Mouse (Mus musculus): Measurements from ENCODE around the gene Gkn1.
A peak's percentile ranks its signal among the peaks of the same experiment; 100 is the strongest.

Gkn1 gene

DNA sequence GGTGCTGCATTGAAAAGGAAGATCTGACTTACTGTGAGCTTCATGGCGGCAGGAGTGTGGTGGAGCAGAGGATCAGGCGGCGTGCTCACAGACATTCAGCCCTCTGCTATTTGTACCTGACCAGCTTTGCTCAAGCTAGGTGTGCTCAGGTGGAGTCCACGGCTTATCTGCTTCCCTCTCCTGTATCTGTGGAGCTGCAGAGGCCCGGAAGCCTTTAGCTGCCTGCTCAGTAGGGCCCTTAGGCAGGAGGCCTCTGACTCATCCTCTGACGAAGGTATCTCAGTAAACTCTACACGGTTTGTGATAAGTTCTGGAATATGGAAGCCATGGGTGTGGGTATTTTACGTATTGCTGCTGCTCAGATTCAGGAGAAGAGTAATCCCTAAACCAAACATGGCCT lies at the start of gene Gkn1:
Gene Gkn1, minus strand, starts transcription at position 114 of the 400 bp plus-strand sequence.
- DNase-seq: no peak

DNA sequence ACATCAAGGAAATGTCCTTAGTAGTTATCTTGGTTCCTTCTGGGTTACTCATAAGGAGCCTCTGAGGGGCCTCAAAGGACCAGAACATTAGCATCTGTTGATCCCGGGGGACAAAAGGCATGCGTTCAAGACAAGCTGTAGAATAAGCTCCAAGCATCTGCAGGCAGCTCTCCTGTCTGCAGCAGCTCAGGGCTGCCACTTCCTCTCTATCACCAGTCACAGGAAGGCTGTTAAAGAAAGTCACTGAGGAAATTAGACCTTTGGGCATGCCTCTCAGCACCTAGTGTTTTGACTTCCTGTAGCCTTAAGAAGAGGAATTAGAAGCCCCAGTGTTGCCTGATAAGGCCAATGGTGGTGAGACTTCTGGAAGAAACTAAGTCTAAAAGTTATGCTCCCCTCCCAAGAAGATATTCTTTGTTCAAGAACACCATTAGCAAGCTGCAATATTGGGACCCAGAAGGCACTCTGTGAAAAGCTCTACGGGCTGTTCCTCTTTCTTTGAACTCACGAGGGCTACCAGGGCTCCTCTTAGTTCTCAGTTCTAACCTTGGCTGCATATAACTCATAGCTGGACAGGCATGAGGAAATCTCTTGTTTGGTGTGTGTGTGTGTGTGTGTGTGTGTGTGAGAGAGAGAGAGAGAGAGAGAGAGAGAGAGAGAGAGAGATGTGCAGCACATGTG lies 49.3 kb upstream of the Gkn1 start:
- DNase-seq: peak; percentile 28 to 49

DNA sequence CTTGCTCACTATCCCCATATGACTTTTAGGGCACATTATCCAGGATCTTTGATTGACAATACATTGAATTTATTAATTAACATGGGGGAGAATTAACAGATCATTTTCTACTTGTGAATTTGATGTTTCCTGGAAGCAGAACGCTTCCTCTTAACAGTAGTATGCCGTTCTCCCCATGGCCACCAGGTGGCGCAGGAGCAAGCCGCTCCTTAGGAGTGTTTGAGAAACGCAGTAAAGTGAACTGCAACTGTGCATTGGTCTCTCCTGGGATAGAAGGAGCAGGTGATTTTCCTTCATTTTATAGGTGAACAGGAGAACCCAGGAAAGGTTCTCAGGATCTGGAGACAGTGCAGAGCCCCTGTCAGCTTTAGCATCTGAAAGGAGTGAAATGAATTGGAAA lies 48.4 kb upstream of the Gkn1 start:
- peak; percentile 75 to 79 for DNase-seq

DNA sequence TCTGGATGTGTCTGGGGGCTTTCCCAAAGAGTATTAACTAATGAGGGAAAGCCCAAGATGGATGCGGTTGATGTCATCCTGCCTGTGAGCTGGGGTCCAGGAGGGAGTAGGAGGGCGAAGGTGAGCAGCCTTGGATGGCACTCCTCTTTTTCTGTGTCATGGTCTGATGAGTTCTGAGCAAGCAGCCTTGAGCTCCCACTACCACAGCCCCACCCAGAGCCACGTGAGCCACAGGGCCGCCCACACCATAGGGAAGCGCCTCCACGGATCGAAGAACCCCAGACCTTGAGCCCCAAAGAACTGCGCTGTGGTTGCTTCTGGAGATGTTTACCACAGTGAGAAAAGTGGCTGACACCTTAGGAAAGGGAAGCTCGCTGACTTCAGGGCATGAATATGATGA lies 44.0 kb upstream of the Gkn1 start:
- DNase-seq: peak; percentile 11 to 34

DNA sequence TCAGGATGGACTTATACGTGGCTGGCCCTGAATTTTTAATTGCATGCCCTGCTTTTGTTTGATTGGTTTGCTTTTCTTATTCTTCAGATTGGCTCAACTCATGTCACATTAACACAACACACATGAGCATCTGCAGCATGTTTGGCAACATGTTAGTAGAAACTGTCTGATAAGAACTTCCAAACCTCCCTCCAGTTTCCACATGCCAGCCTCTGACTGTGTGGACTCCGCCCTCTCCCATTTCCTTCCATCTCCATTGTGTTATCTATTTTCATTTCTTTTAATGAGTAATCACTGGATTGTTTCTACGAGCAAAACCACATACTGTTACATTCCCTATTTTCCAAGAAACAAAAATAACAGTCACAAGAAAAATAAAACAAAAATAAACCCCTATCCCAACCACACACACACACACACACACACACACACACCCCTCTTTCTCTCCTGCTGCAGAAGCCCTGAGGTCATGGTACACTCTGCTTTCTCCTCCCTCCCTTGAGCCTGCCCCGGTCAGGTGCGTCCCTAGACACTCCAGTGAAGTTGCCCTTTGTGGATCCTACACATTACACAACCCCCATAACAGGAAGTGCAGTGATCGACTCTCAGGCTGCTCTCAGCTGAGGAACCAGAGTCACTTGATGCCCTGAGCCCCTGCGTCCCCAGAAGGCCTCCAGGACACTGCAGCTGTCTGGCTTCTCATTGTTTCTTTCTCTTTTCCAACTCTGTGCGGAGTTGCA lies 42.9 kb upstream of the Gkn1 start:
- DNase-seq: no peak

DNA sequence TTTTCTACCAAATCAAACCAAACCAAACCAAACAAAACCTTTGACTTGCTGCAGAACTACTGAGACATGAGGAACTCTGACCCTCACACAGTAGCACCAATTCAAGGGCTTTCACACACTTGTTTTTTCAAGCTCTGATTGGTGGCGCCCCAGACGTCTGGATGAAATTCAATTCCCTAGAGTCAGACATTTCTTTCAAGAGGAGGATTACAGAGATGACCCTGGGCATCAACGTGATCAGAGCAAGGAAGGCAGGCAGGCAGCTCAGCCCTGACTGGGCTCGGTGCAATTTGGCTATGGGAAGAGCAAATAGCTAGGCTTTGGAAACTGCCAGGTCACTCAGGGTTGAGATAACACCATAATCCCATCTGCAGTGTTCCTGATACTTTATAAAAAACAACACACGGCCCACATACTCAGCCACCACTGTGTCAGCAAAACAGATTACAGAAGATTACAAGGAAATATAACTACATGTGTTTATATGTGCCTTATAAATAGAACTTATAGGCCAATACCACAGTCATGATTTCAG lies 38.8 kb upstream of the Gkn1 start:
- no peak for DNase-seq

DNA sequence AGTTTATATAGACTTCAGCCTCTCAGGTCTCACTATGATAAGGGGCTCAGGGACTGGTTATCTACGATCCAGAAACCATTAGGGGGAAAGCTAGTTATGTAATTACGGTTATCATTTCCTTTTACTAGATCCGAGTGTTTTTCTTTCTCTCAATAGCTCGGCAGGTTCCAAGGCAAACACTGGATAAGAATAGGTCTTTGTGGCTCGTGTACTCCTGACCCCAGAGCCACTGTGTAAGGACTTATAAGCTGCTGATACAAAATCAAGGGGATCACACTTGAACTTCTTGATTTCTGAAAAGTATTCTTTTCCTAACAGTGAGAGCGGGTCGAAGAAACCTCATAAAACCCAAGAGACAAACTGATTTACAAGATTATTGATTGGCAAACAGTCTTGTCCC lies 38.1 kb upstream of the Gkn1 start, which contains the start of gene Gkn3:
Gene Gkn3, minus strand, starts transcription at position 59 of the 400 bp plus-strand sequence.
- no peak for DNase-seq

DNA sequence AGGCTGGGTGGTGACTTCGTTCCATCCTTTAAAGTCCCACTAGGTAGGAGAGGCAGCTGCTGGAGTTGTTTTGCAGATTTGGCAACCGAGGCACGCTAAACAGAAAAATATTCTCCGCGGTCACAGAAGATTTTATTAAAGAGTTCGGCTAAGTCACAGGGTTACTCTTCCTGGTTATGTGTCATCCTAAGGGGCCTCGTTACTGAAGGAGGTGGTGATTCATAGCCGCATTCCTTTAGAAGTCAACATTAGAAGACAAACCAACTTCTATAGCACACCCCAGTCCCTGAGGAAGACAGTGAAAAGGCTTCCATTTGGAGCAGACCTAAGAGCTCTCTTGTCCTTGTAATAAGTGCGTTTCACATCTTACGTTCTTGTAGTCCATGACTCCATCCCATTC lies 35.9 kb upstream of the Gkn1 start:
- DNase-seq: no peak

DNA sequence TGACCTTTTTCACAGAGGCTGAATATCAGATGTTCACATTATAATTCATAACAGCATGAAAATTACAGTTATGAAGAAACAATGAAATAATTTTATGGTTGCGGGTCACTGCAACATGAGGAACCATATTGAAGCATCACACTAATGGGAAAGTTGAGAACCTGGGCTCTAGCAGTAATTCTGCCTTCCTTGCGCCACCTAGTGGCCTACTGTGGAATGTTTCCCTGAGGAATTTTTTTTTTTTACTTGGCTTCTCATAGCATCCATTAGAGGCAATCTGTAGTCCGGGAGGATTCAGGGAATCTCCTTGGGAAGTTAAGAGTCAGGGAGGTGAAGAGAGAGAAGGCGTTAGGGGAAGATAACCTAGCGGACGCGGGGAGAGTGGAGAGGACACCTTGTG lies 35.5 kb upstream of the Gkn1 start:
- DNase-seq: peak in 1 of 2 experiments; percentile 30

DNA sequence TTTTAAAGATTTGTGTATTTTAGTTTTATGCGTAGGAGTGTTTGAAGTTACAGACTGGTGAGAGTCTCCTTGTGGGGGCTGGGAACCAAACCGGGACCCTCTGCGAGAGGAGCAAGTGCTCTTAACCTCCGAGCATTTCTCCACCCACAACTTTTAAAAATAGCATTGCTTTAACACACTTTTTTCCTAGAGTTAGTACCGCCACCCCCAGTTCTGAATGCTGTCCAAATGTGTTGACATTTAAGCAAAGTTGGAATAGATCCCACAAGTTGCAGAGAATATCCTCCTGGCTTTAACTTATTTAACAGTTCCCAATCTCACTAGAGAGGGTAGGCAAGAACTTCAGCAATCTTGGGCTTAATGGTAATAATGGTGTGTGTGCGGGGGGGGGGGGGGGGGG lies 34.0 kb upstream of the Gkn1 start:
- no peak for DNase-seq

DNA sequence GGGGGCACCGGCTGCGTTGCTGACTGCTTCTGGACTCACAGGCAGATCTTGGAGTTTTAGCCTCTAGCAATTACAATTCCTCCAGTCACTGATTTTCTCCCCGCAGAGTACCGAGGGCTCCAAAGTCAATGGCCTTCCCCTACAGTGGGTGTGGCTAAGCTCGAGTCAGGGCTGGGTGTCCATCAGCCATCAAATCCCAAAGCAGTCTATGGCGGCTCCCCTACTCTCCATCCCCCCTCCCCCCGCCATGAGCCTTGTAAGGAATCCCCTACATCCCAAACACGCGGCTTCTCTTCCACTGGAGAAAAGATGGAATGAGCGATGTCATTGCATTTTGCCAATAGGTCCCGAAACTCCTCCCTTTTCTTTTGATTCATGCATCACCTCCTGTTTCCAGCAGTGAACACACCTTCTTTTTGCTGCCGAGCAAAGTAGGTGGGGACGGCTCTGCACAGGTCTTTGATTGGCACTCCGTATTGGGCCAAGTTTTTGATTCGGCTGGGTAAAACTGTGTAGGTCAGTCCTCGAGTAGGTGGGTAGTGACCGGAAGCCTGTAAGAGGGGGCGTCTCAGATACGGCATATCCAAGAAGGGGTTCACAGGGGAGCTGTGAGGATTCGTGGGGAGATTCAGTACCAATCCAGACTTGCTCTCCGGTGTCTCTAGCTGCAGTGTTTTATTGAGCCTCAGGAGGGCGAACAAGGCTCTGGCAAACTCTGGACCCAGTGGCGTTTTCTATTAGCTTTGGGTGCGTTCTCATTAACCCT lies 33.4 kb upstream of the Gkn1 start:
- DNase-seq: no peak

DNA sequence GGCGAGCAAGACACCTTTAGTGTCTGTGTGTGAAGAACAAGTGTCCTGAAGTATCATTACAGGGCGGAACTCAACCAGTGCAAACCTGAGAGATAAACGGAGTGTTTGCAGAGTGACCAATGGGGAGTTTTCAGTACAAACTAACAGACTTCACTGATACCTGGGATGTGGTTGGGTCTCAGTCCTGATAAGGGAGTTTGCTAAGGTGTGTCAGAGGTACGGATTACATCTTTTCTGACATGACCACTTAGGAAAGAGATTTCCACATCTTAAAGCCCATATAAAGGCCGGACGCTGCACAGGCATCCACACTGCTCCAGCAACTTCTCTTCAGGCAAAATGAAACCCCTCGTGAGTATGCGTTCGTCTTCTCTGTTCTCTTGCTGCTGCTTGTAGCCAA lies 22.3 kb upstream of the Gkn1 start, which contains the start of gene Gkn2:
Gene Gkn2, plus strand, starts transcription at position 301 of the 400 bp plus-strand sequence.
- no peak for DNase-seq

DNA sequence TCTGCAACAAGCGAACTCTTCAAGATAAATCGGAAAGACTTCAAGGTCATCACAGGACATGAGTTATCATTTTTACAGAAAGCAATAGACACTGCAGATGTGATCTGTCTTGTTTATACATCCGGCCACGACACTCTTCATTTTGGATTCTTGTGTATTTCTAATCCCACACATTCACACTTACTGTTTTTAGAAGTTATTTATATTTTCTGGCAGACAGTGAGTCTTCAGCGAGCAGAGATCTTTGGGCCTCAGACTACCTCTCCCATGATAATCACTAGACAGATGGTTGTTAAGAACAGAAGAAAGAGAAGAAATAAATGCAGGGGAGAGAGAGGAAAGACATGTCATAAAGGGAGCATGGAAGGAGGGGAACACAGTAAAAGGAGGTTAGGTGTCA lies 18.5 kb upstream of the Gkn1 start:
- DNase-seq: no peak

DNA sequence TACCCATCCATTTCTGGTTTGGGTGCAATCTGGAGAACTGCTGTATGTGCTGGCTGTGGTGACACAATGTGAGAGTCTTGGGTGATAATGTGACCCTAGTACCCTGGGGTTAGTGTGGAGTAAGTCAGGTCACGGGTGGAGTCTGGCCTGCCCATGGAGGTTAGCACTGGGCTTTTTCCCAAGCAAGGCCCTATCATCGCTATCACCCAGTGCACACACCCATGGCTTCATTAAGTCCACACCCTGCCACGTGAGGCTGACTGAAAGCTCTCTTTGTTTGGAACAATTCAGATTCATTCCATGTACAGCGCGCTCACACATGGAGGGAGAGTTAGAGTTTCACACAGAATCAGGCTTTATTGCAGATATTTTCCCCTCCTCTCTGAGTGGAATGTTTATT lies 3.7 kb upstream of the Gkn1 start:
- no peak for DNase-seq

DNA sequence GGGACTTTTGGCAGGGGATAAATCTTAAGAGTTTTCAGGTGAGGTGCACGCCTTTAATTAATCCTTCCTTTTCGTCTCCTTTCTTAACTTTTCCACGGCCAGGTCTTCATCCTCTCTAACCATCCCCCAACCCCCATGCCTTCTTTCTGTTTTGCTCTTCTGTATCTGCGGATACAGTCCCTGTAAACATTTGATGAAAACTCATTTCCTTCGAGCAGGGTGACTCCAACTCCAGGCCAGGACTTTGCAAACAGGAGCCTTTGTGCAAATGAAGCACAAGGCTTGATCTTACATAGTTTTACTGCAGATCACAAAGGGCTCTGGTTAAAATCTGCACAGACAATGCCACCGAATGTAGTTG lies 14.8 kb downstream of the Gkn1 start:
- no peak for DNase-seq

DNA sequence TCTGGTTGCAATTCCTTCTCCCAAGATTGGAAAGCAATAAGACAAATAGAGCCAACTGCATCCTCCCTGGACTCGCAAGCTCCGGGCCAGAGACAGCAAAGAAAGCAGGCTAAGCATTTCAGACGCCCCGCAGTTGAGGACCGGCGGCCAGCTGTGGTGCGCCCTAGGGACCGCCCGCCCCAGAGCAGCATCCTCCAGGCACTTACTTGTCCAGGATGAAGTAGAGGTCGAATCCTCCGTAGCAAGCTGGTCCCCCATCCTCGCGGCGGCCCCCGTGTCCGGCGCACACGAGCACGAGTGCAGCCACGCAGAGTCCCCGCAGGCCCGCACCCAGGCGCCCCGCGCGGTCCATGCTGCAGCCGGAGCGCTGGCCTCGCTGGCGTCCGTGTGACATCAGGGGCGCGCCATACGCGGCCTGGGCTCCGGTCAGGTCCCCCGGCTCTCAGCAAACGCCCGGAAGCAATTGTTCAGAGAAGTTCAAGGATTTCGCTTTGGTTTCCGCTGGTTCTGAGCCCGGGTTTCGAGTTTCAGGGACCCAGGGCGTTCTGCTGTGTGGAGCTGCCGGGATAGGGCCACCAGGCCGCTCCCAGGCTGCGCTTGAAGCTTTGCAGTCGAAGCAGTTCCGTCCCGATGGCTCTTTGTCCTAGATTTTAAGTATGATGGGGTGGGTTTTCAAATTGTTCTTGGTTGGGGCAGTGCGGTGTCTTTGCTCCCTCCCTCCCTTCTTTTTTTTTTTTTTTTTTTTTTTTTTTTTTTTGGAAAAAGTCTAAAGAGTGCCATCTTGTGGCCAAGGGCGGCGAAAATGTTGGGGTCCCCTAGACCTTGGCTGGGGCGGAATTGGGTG lies 15.4 kb downstream of the Gkn1 start, which contains the start of gene Antxr1:
Gene Antxr1, minus strand, starts transcription at position 731 of the 844 bp plus-strand sequence.
- peak; percentile 25 to 37 for DNase-seq

DNA sequence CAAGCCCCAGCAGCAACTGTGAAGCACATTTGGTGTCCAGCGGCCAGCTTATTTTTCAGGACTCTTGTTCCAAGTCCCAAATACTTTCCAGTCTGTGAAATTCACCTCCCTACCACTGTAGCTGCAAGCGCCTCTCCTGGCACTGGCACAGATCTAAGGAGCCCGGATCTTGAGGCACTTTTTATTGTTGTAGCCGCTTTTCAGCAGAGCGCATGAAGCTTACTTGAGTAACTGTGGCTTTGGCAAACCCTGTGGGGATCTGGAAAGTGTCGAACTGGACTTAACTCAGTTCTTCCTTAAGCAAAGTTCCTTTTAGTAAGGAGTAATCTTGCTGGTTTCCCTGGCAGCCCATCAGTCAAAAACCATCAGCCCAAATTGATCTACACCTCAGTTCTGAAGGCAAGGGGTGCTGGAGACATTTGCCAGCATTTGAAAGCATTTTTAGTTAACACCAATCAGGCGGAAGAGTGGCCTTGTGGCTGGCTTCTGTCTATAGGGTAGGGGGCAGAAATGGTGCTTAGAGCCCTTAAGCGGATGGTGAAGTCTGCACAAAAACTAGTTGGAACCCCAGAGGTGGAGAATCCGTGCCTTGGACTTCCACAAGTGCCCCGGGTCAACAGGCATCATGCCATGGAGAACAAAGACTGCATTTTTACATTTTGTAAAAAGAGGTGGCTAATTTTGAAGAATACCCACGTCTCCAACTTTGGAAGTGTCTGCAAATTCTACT lies 16.2 kb downstream of the Gkn1 start:
- no peak for DNase-seq

DNA sequence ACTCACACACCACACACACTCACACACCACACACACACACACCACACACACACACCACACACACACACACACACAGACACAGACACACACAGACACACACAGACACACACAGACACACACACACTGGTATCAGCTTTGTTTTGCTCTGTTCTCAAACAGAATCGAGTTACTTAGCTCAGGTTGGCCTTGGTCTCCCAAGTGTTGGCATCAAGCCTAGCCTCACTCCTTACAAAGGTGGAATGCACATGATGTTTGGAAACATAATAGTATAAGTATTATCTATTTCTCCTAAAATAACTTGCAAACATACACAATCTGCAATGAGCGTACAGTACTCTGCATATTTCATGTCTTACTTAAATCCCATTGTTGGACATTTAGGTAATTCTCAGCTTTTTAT lies 18.4 kb downstream of the Gkn1 start:
- no peak for DNase-seq

DNA sequence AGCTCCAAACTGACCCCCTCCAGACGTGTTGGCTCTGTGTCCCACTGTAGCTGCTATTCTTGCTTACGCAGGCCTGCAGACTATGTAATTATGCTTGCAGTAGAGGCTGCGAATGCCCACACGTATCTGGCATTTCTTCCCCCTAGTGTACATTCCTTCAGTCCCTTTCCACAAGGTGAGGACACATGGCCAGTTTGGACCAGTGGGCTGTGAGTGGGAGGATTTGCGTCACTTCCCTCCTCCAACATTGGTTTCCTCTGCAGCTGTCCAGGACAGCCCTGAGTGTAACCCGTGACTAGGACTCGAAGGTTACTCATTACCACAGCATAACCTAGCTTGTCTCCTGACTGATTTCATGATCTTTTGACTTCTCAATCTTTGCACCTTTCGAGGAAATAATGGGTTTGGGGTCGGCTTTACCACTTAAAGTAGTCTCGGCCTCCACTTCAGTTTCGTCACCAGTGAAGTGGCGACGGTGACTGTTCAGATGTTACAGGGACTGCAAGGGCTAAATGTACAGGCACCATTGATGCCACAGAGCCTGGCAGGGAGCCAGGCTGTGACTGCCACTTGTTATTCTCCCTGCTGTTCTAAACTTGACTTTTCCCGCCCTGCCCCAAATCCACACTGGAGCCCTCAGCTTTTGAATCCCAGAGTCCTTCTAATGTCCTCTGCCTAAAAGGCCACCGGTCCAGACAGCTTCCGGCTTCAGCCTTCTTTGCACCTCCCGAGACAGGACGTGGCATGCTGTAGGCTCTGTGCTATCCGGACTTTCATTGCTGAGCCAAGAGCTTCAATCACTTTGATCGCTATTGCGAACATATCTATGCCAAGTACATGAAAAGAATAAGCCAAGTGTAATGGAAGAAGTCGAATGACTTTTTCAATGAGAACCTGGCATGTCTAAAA lies 22.2 kb downstream of the Gkn1 start:
- DNase-seq: no peak

DNA sequence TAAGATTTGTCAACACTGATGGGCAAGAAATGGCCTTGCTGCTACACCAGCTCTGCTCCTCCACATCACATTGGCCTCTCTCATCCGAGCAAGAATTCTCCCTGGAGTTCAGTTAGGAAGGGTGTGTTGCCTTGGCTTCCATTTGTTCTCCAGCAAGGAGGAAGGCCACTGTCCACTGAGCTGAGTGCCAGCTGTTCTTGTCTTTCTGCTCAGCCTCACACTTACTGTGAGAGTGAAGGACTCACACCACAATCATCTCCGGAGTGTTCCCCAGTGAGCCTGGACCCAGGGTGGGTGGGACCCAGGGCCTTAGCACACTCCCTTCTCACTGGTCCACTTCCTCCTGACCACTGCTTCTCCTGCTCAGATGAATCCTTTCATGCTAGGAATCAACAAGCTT lies 23.8 kb downstream of the Gkn1 start:
- DNase-seq: no peak

DNA sequence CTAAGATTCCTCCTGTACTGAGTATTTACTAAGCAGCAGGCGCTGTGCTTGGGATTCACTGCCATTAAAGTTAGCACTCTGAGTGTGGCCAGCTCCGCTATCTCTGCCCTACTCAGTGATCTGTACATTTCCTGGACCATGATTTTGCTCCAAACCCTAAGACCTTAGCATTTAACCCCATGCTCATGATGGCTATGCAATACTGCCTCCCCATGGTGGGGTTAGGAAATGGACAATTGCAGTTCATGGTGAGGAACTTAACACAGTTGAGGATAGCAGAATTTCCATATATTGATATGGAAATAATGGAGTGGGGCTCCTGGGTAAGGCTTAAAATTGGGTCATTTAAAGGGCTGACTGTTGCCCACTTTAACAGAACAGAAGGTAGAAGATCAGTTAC lies 27.4 kb downstream of the Gkn1 start:
- peak; percentile 54 to 62 for DNase-seq

Data from thymus, postnatal 36 days (tissue).